Mouse (Mus musculus) cerebellum, adult 2 months (tissue): ENCODE measurements around the gene Pbld1.

ENCODE experiments used
- CTCF ChIP-seq: fragments of 200-500 bp; IDR thresholded peaks from 2 replicates; pipeline ENCODE4 v1.5.1; 2011; ENCODE audit warnings: low read depth, mild to moderate bottlenecking, control low read depth, low read length, moderate library complexity, borderline replicate concordance; ENCODE audit not compliant: insufficient read depth
- POLR2A ChIP-seq: fragments of 200-500 bp; IDR thresholded peaks from 2 replicates; pipeline ENCODE4 v1.6.1; 2011; ENCODE audit warnings: low read length, control low read depth, borderline replicate concordance; ENCODE audit not compliant: insufficient read depth

- no peak for TF ChIP-seq POLR2A
- no peak for TF ChIP-seq CTCF
Measured at GRCm38 (mm10) chr10:63025016-63025415, 34.9 kb upstream of the Pbld1 start.
